Mouse (Mus musculus) liver, embryonic 14 days (tissue): Measurements from ENCODE around the gene Dcst1. TPM values are rescaled to one million over a fixed set of nuclear protein-coding genes. Genes with fewer than 3 reads are reported as not detected.

ENCODE experiments used
- polyA plus RNA-seq: library from polyadenylated mRNA; depleted of rRNA; stranded (reverse); fragments of >200 nt; gene quantifications from 2 replicates; pipeline ENCODE4 v1.2.3, GENCODE M21; 2012; rRNA removed

Gene Dcst1
- 0.01 TPM in 1 of 2 replicates, not detected in the other for polyA plus RNA-seq

DNA sequence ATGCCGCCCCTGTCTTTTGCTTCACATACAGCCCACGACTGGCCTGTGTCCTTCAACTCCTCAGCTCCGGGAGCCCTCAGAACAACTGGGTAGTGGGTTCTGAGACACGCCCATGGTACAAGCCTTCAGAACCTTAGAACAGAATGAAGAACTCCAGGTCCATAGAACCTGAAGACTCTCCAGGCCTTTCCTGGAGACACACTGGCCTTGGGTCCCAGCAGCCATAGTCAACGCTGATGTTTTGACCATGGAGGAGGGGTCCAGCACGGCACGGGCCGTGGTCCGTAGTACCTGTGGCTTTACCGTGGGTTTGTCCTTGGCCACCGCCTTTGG is at the start of gene Dcst1:
Dcst1 (minus strand) TSS at position 101 of the 333 bp plus-strand sequence.

DNA sequence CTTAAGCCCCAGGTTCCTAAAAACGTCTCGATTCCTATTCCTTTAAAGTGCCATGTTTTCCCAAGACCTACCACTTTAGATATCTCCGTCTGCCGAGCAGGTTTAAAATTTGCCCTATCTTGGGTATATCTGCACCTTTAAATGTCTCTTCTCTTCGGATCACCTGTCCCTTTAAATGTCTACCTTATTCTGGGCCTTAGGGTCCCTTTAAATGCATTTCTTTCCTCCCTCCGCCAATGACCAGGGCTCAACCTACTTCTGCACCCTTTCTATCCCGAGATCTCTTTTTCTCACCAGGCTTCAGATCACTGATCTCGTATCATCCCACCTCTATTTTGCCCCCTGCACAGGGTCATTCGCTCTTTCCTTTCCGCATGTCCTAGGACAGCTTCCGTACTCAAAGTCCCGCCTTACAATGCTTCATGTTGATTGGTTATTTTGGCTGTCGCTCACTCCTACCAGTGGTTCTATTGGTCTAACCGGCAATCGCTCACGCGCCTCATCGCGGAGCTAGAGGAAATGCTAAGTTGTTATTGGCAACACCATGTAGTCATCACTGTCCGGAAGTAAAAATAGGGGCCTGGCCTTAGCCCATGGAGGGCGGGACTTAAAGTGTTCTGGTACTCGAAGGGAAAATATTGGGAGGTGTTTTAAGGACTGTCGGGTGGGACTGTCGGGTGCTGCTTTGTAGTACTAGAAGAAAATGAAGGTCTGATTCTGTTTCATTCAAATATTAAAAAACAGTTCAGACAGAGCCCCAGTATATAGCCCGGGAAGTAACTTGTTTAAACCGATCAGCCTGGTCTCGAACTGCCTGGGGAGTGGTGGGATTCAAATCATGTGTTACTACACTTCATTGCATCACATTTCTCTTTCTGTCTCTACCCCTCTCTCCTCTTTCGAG is 46.7 kb upstream of the Dcst1 start, which contains the start of gene Flad1:
Flad1 (minus strand) TSS at position 381 of the 904 bp plus-strand sequence.

DNA sequence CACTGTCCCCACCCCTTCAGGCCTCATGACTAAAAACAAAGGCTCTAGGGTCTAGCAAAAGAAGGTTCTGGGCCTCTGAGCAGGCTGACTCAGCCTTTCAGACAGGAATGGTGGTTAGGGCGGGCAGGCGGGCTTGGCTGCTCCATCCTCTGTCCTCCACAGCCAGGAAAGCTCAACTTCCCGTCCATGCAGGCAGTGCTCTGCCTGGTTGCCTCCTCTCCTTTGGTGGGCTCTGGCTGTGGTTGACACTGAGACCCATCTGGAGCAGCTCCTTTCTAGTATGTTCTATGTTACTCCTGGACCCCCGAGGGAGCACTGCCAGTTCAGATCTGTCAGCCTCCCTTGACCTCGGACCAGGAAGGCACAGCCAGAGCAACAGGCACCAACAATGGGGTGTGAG is 37.6 kb upstream of the Dcst1 start, which contains the start of gene Lenep:
Lenep (minus strand) TSS at position 101 of the 400 bp plus-strand sequence.

DNA sequence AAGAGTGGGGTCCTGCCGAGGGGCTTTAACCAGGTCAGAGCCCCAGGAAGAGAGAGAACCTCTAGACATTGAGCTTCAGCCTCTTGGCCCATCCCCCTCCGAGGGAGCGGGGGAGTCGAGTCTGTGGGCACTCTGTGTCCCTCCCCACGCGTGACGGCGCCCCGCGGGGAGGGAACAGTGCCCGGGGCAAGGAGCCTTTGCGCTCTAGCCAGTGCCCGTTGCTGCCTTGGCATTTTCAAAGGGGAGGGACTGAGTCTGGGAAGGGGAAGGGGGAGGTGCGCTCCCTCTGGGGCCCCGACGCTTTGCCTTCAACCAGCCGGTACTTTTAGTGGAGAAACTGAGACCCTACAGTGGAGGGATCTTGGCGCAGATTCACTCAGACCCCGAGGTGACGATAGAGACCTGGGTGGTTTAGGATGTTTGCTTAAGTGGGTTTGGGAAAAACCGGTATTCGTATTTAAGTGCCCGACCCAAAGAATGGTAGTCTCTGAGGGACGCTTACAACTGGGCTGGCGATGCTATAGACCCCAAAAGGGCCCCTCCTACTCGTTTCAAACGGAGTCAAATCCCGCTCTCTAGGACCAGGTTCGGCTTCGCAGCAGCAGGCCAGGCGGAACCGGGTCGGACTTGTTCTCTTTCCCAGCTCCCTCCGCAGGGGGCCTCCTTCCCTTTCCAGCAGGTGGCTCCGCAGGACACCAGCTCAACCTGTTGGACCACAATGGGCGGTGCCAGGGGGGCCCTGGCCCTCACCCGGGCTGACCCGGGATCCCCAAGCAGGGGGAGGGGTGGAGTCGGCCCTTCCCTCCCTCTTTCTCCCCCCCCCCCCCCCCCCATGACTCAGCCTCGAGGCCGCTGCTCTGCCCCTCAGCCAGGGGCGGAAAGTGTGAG is 29.2 kb upstream of the Dcst1 start, which contains the start of gene Zbtb7b:
Zbtb7b (minus strand) TSS at position 771 of the 888 bp plus-strand sequence.

DNA sequence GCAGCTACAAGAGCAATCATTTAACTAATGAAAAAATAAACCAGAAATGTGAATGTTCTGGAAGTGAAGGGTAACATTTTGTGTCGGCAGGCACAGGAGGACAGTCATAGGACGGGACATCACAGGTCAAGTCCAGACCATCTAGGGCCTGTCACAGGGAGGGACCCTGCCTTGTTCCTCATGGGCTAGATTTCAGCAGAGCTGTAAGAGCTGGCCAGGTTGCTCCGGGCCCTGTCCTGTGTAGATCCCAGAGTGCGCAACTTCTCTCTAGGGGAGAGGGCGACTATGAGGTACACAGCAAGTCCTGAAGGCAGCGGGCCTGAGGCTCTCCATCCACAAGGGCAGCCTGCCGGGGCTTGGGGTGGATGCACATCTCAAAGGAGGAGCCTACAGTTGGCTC is 3.4 kb downstream of the Dcst1 start, which contains the start of gene Dcst2:
Dcst2 (plus strand) TSS at position 301 of the 400 bp plus-strand sequence.

DNA sequence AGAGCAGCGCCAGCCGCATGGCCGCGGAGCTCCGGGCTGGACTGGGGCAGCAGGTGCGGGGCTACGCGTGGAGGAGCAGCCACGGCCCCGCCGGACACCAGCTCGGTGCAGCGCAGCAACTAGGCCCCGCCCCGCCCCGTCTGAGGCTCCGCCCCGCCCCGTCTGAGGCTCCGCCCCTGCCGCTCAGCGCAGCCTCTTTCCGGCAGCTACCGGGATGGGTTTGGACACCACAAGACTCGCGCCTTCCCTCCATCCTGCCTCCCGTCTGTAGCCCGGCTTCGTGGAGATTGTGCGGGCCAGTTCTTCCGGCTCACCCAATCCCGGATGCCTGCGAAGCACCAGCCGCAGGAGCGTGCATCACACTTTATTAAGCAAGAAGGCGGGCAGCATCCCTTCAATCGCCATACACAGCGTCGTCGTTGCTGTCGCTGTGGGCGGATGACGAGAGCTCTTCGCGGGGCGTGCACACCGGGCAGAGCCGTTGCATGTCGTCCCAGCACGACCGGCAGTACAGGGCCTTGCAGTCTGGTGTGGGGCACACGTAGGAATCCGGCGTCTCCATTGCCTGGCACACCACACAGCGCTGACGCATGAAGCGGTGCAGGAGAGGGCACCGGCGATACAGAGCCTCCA is 15.1 kb downstream of the Dcst1 start, which contains the start of gene Adam15:
Adam15 (minus strand) TSS at position 128 of the 633 bp plus-strand sequence.

DNA sequence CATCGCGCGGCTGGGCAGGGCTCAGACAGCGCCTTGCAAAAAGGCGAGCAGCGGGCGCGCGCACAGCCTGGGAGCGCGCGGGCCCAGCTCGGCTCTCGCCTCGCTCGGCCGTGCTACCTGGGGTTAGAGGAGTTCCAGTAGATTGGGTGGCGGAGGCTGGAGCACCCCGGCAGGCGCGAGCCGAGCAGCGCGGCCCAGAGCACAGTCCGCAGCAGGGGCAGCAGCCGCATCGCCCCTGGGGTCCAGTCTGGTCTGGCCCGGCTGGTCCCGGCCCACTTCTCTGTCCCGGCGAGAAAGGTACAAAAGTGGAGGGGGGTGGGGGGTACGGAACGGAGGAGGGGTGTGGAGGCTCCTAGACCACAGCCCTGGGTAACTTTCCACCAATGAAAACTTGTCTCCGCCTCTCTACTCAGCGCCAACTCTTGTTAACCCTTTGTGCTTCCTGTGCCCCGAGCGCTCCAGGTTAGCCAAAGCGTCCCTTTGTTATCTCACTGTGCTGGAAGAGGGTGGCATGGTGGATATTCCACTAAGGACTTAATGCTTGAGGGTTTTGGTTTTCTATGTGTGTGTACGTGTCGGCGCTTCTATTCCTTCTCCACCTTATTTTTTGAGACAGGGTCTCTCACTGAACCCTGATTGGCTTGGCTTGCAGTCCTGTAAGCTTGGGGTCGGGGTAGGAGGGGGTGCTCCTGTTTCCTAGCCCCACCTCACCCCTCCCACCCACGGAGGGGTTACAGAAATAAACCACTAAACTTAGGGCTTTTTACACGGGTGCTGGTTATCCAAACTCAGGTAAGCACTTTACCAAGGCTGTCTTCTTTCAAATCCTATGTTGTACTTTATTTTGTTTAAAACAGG is 27.1 kb downstream of the Dcst1 start, which contains the start of gene Efna4:
Efna4 (minus strand) TSS at position 308 of the 858 bp plus-strand sequence.

DNA sequence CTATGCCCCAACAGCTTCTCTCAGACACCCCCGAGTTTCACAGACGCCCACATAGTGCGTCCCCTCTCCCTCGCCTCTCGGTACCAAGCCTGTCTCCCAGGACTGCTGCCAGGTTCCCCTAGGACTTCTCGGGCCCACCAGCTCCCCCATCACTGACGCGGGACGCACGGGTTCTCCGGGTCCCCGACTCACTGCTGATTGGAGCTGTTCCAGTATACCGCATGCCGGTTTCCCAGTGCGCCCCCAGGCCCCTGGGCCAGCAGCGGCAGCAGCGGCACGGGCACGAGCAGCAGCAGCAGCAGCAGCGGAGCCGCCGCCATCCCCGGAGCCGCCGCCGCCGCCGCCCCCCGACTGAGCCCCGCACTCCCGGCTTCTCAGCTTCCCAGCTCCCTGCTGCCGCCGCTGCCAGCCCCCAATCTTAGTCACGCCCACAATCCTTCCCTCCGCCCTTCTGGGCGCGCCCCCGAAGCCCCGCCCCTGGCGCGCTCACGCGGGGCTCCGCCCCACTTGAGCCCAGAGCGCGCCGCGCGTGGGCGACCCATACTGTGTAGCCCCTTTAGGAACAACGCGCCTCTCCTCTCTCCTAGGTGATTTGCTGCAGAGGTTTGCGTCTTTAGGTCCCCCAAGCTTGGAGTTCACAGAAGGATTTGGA is 42.4 kb downstream of the Dcst1 start, which contains the start of gene Efna3:
Efna3 (minus strand) TSS at position 452 of the 652 bp plus-strand sequence.

Other genes with a start within 250 kb of the Dcst1 start
- 123 and 144 TPM in 2 replicates for gene Pklr, start 229.1 kb downstream of the Dcst1 start, polyA plus RNA-seq
- 0.23 and 0.28 TPM in 2 replicates for gene Hcn3, start 205.1 kb downstream of the Dcst1 start, polyA plus RNA-seq
- 26.2 and 28.4 TPM in 2 replicates for gene Clk2, start 200.5 kb downstream of the Dcst1 start, polyA plus RNA-seq
- 31.9 and 35.9 TPM in 2 replicates for gene Scamp3, start 187.8 kb downstream of the Dcst1 start, polyA plus RNA-seq
- gene Fam189b, start 182.1 kb downstream of the Dcst1 start, polyA plus RNA-seq: 3.6 and 3.7 TPM in 2 replicates
- 14.6 and 18.2 TPM in 2 replicates for gene Gba, start 162.3 kb downstream of the Dcst1 start, polyA plus RNA-seq
- gene Thbs3, start 150.1 kb downstream of the Dcst1 start, polyA plus RNA-seq: 1.1 and 3.1 TPM in 2 replicates
- gene Mtx1, start 138.2 kb downstream of the Dcst1 start, polyA plus RNA-seq: 71.4 and 87.2 TPM in 2 replicates
- 0.08 and 0.14 TPM in 2 replicates for gene Muc1, start 136.2 kb downstream of the Dcst1 start, polyA plus RNA-seq
- 23.3 and 25.5 TPM in 2 replicates for gene Krtcap2, start 119.3 kb downstream of the Dcst1 start, polyA plus RNA-seq
- 0.19 and 0.23 TPM in 2 replicates for gene Trim46, start 118.9 kb downstream of the Dcst1 start, polyA plus RNA-seq
- 82.7 and 87.0 TPM in 2 replicates for gene Dpm3, start 105.9 kb downstream of the Dcst1 start, polyA plus RNA-seq
- gene Slc50a1, start 94.7 kb downstream of the Dcst1 start, polyA plus RNA-seq: 14.5 and 16.6 TPM in 2 replicates
- gene Efna1, start 84.1 kb downstream of the Dcst1 start, polyA plus RNA-seq: 3.6 and 3.7 TPM in 2 replicates
- gene Efna3, start 42.3 kb downstream of the Dcst1 start, polyA plus RNA-seq: 0.03 and 0.15 TPM in 2 replicates
- gene Efna4, start 27.2 kb downstream of the Dcst1 start, polyA plus RNA-seq: 0.82 and 0.97 TPM in 2 replicates
- gene Adam15, start 15.3 kb downstream of the Dcst1 start, polyA plus RNA-seq: 5.7 and 6.1 TPM in 2 replicates
- 0.03 and 0.06 TPM in 2 replicates for gene Dcst2, start 3.3 kb downstream of the Dcst1 start, polyA plus RNA-seq
- gene Zbtb7b, start 29.5 kb upstream of the Dcst1 start, polyA plus RNA-seq: 5.4 and 7.3 TPM in 2 replicates
- 0.49 and 0.61 TPM in 2 replicates for gene Lenep, start 37.5 kb upstream of the Dcst1 start, polyA plus RNA-seq
- gene Flad1, start 46.6 kb upstream of the Dcst1 start, polyA plus RNA-seq: 9.2 and 9.8 TPM in 2 replicates
- gene Cks1b, start 53.1 kb upstream of the Dcst1 start, polyA plus RNA-seq: 124 and 141 TPM in 2 replicates
- 34.7 and 39.6 TPM in 2 replicates for gene Shc1, start 53.2 kb upstream of the Dcst1 start, polyA plus RNA-seq
- 13.1 and 15.0 TPM in 2 replicates for gene Pygo2, start 65.0 kb upstream of the Dcst1 start, polyA plus RNA-seq
- gene Pbxip1, start 71.5 kb upstream of the Dcst1 start, polyA plus RNA-seq: 2.9 and 3.3 TPM in 2 replicates
- 33.0 and 35.2 TPM in 2 replicates for gene Pmvk, start 89.3 kb upstream of the Dcst1 start, polyA plus RNA-seq
- 0.01 and 0.08 TPM in 2 replicates for gene Kcnn3, start 154.9 kb upstream of the Dcst1 start, polyA plus RNA-seq